Mouse (Mus musculus): Measurements from ENCODE around the gene Asb4. TPM values are rescaled to one million over a fixed set of nuclear protein-coding genes. Genes with fewer than 3 reads are reported as not detected.

The Asb4 gene
- polyA plus RNA-seq, 1 experiment from 2014 or later, result 132 TPM

DNA sequence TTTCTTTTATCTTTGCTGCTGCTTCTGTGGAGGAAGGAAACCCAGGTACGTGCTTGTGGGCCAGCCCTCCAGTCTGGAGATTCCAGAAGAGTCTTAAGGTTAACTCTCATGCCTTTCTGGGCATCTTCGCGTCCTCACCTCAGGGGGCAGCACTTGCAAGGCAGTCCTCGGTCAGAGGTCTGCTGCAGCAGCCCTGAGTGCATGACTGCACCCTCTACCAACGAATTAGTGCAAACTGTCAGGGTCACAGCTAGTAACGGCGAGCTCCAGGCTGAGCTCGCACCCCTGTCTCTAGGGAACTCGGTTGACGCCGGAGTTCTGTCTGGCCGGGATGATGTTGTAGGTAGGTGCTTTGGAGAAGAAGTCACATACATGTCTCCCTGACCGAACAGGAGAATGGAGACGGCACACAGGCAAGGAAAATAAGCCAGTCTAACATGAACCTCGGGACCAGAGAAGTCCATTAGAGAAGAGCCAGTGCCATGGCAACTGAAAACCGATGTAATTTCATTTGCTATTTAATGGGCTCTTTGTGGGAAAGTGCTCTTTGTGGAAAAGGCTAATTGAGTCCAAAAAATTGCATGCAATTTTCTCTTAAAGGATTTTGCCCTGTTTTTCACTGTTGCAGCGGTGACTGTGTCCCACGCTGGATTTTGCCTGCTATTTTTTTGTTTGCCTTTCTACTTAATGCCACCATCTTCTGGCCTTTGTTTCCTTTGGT, 20.1 kb downstream of the Asb4 start:
- H3K9me3 ChIP-seq, result no peaks in the 10 kb centered on the region
- 43% methylated on average over 18 of the region's 18 CpGs for WGBS
- peaks cover 4% of the 10 kb centered on the region for H3K36me3 ChIP-seq
- H3K4me1 ChIP-seq, result peaks cover 4% of the 10 kb centered on the region
- no peak overlapping the region for H3K4me3 ChIP-seq
- no peak for DNase-seq (ENCODE audit: low spot score)
- H3K27ac ChIP-seq, result no peak overlapping the region
- H3K27me3 ChIP-seq (ENCODE audit: insufficient read depth, poor library complexity, severe bottlenecking), result no peaks in the 10 kb centered on the region

DNA sequence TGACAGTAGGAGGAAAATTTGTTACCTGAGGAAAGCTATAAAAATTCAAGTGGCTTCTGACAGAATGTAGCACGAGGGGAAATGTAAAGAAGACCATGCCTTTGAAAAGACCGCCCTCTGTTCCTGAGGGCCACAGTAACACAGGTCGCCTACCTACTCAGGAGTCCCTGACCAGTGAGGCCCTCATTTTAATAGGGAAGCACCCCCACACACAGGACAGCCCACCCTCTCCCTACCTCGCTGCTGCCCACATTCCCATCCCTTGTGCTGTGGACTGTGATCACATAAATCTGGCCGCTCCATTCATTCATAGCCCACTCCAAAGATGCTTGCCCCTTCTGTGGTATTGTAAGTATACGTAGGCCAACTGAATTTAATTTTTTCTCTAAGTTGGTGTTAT, 20.8 kb downstream of the Asb4 start:
- no peaks in the 10 kb centered on the region for H3K9me3 ChIP-seq
- peaks cover 7% of the 10 kb centered on the region for H3K4me1 ChIP-seq
- WGBS, result 79% methylated on average over 6 of the region's 6 CpGs
- no peak for DNase-seq (ENCODE audit: low spot score)
- no peaks in the 10 kb centered on the region for H3K36me3 ChIP-seq
- H3K27me3 ChIP-seq (ENCODE audit: insufficient read depth, poor library complexity, severe bottlenecking), result no peaks in the 10 kb centered on the region
- no peak overlapping the region for H3K27ac ChIP-seq
- H3K4me3 ChIP-seq, result no peak overlapping the region

DNA sequence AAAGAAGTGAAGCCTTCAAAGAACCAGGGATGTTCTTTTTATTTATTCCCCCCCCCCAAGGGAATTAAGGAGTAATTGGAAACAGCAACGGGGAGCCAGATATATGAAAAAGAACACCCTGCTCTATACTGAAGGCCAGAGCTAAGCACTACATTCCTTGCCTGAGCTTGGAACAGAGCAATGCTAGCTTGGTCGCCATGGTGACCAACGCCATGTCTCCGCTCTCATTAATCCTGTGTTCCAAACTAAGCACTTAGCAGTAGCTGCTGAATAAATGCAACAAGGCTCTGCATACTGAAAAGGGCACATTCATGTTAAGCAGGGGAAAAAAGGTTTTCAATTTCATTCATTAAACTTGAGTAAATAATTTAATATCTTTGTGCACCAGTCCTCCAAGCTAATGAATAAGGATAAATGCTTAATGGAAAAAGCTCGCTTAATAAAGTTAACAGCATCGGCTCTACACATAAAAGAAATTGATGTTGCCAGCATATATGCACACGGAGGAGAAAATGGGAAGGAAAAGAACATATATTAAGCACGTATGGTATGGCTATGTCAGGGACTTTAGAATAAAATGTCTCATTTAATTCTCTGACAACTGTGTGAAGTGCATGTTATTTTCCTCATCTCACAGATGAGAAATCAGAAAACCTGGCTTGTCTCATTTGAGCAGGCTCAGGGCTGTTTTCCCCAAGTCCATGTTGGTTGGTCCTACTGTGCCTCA, 25.4 kb downstream of the Asb4 start:
- DNase-seq (ENCODE audit: low spot score), result no peak
- 60% methylated on average over 8 of the region's 8 CpGs for WGBS
- no peak overlapping the region for H3K27ac ChIP-seq
- no peaks in the 10 kb centered on the region for H3K9me3 ChIP-seq
- no peaks in the 10 kb centered on the region for H3K27me3 ChIP-seq (ENCODE audit: insufficient read depth, poor library complexity, severe bottlenecking)
- no peaks in the 10 kb centered on the region for H3K36me3 ChIP-seq
- no peak overlapping the region for H3K4me3 ChIP-seq
- peaks cover 15% of the 10 kb centered on the region for H3K4me1 ChIP-seq

DNA sequence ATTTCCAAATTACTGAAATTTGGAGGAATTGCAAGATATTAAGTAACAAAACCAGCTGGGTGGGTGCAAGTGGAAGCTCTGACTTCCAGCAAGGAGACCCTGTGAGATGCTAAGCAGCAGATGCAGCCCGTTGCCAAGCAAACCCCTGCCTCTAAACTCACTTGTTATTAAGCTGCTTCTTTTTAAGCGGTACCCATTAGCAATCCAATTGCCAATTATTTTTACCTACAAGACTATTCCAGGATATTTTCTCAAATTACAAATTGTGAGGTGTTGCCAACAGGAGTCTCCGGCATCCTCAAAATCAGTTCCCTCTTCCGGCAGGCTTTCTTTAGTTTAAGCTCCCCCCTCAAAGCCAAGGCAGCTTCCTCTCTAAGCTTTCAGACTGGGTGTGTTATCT, 26.5 kb downstream of the Asb4 start:
- no peak overlapping the region for H3K4me3 ChIP-seq
- DNase-seq (ENCODE audit: low spot score), result no peak
- H3K27me3 ChIP-seq (ENCODE audit: insufficient read depth, poor library complexity, severe bottlenecking), result no peaks in the 10 kb centered on the region
- no peak overlapping the region for H3K27ac ChIP-seq
- H3K4me1 ChIP-seq, result peaks cover 15% of the 10 kb centered on the region
- no peaks in the 10 kb centered on the region for H3K9me3 ChIP-seq
- WGBS, result 76% methylated on average over 4 of the region's 4 CpGs
- no peaks in the 10 kb centered on the region for H3K36me3 ChIP-seq

DNA sequence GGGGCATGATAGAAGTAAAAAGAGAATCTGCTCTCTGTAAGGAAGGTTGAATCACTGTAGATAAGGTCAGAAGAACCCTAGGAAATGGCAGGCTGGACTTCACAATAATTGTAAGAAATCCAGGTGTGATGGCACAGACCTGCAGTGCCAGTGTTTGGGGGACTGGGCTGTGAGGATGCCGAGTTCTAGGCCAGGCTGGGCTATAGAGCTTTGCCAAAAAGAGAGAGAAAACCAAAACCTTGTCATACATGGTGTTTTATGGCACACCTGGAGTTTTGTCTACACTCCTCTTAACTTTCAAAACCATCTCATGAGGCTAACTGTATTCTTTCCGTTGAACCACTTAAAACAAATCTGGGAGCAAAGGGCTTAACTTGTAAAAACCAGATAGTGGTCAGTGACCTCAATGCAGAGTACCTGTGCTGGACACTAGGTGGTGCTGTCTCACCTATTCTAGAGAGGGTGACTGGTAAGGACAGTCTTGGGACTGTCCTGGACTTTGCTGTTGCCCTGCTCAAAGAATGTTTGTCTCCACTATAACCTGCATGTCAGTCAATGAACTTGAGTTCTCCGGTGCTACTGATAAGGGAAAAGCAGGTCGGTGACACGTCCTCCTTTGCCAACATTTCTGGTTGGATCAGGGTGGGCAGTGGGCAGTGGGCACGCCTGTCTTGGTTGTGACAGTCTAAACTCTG, 27.7 kb downstream of the Asb4 start:
- no peak overlapping the region for H3K27ac ChIP-seq
- H3K27me3 ChIP-seq (ENCODE audit: insufficient read depth, poor library complexity, severe bottlenecking), result no peaks in the 10 kb centered on the region
- no peaks in the 10 kb centered on the region for H3K36me3 ChIP-seq
- no peaks in the 10 kb centered on the region for H3K9me3 ChIP-seq
- WGBS, result 41% methylated on average over 6 of the region's 6 CpGs
- no peak overlapping the region for H3K4me3 ChIP-seq
- H3K4me1 ChIP-seq, result peaks cover 15% of the 10 kb centered on the region
- no peak for DNase-seq (ENCODE audit: low spot score)

DNA sequence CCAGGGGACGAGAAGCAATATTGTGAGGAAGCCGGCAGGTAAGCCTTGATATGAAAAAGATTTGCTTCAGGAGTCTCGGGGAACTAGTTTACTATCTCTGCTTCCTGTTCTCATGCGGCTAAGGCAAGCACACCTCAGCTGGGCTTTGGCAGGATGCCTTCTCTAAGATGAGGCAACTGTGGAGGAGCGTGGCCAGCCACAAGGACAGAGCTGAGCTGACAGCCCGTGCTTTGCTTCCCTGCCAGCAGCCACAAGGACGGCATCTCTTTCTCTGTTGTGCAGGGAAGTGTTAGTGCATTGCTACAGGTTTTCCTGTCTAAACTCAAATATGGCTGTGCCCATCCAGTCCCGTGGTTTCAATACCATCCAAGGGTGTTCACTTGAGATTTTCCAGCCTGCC, 30.1 kb downstream of the Asb4 start:
- no peaks in the 10 kb centered on the region for H3K9me3 ChIP-seq
- H3K27me3 ChIP-seq (ENCODE audit: insufficient read depth, poor library complexity, severe bottlenecking), result no peaks in the 10 kb centered on the region
- H3K4me3 ChIP-seq, result no peak overlapping the region
- no peak for DNase-seq (ENCODE audit: low spot score)
- no peaks in the 10 kb centered on the region for H3K36me3 ChIP-seq
- 31% methylated on average over 8 of the region's 8 CpGs for WGBS
- no peak overlapping the region for H3K27ac ChIP-seq
- H3K4me1 ChIP-seq, result peaks cover 14% of the 10 kb centered on the region

DNA sequence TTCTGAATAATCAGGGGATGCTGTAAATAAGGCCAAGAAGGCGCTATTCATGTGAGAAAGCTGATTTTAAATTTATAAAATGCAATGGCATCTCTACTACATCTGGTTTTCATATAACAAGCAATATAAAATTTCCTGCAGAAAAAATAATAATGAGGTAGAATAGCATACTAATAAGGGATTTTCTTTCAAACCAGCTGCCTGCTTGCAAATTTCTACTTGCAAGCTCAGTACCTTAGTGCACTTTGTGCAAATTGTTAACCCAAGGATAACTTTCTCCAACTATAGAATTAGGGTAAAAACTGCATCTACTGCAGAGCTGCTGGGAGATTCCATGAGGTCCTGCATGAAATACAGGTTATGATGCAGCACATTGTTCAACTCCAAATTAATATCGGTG, 38.3 kb downstream of the Asb4 start:
- Histone ChIP-seq H3K9me3 (no peaks in the 10 kb centered on the region), H3K27ac (no peak overlapping the region), H3K27me3 (ENCODE audit: insufficient read depth, poor library complexity, severe bottlenecking) (no peaks in the 10 kb centered on the region), H3K4me3 (no peak overlapping the region), H3K36me3 (peaks cover 16% of the 10 kb centered on the region), H3K4me1 (peaks cover 4% of the 10 kb centered on the region; the same call in 1 of the 2 replicates)
- WGBS, result 92% methylated on average over 2 of the region's 2 CpGs
- no peak for DNase-seq (ENCODE audit: low spot score)

DNA sequence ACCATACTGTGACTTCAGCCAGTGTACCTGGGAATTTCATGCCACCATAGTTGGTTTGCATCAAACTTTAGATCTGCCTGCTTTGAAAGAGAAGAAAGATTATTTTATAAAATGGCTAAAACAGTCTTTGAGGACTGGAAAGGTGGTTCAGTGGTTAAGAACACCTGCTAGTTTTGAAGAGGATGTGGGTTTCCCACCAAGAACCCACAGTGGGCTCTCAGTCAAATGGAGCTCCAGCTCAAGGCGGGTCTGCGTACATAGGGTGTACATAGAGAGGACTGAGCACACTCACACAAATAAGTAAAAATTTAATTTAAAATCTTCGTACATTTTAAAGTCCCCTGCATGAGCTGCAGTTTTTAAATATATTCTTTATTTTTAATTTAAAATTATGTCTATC, 39.2 kb downstream of the Asb4 start:
- DNase-seq (ENCODE audit: low spot score), result no peak
- Histone ChIP-seq H3K4me3 (no peak overlapping the region), H3K4me1 (peaks cover 4% of the 10 kb centered on the region; the same call in 1 of the 2 replicates), H3K27me3 (ENCODE audit: insufficient read depth, poor library complexity, severe bottlenecking) (no peaks in the 10 kb centered on the region), H3K27ac (no peak overlapping the region), H3K36me3 (peaks cover 16% of the 10 kb centered on the region), H3K9me3 (no peaks in the 10 kb centered on the region)
- WGBS, result 91% methylated on average over 3 of the region's 3 CpGs

DNA sequence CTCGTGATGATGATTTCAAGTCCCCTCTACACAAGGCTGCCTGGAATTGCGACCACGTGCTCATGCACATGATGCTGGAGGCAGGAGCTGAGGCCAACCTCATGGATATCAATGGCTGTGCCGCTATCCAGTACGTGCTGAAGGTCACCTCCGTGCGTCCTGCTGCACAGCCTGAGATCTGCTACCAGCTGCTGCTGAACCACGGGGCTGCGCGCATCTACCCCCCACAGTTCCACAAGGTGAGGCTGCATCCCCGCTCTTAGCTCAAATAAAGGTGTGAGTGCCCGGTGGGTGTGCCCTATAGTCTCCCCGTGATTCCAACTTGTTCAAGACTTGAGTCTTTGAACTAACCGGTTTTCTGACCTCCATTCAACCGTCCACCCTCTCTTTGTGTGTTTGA, 40.4 kb downstream of the Asb4 start:
- no peak overlapping the region for H3K27ac ChIP-seq
- no peaks in the 10 kb centered on the region for H3K27me3 ChIP-seq (ENCODE audit: insufficient read depth, poor library complexity, severe bottlenecking)
- 86% methylated on average over 15 of the region's 15 CpGs for WGBS
- no peak for DNase-seq (ENCODE audit: low spot score)
- no peaks in the 10 kb centered on the region for H3K9me3 ChIP-seq
- H3K36me3 ChIP-seq, result peaks cover 16% of the 10 kb centered on the region
- H3K4me1 ChIP-seq, result no peaks in the 10 kb centered on the region
- no peak overlapping the region for H3K4me3 ChIP-seq

DNA sequence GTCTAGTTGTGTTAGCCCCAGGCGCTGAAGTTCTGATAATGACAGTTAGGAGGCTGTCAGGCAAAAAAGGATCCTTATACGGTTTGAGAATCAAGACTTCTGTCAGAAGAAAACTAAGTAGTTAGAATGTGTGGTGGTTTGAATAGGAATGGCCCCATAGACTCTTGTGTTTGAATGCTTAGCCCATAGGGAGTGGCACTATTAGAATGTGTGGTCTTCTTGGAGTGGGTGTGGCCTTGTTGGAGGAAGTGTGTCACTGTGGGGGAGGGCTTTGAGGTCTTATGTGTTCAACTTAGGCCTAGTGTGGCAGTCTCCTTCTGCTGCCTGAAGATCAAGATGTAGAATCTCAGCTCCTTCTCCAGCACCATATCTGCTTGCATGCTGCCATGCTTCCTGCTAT, 43.8 kb downstream of the Asb4 start:
- H3K27me3 ChIP-seq (ENCODE audit: insufficient read depth, poor library complexity, severe bottlenecking), result no peaks in the 10 kb centered on the region
- no peaks in the 10 kb centered on the region for H3K9me3 ChIP-seq
- no peak overlapping the region for H3K27ac ChIP-seq
- DNase-seq (ENCODE audit: low spot score), result no peak
- H3K4me1 ChIP-seq, result no peaks in the 10 kb centered on the region
- H3K4me3 ChIP-seq, result no peak overlapping the region
- WGBS, result 91% methylated on average over 2 of the region's 2 CpGs
- H3K36me3 ChIP-seq, result peaks cover 26% of the 10 kb centered on the region

DNA sequence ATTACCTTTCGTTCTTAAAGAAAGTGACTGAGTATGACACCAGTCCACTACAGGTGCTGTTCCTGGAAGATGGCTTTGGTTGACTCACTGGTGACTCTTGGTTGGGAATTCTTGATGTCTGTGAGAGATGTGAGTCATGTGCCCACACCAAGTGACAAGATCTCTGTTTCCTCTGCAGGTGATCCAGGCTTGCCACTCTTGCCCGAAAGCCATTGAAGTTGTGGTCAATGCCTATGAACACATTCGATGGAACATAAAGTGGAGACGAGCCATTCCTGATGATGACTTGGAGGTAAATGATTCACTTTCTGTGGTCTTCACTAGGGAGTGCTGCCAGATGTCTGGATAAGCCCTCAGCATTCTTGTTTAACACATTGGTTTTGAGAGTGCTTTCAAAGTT, 46.4 kb downstream of the Asb4 start:
- DNase-seq (ENCODE audit: low spot score), result no peak
- peaks cover 16% of the 10 kb centered on the region for H3K36me3 ChIP-seq
- H3K9me3 ChIP-seq, result no peaks in the 10 kb centered on the region
- no peaks in the 10 kb centered on the region for H3K27me3 ChIP-seq (ENCODE audit: insufficient read depth, poor library complexity, severe bottlenecking)
- no peak overlapping the region for H3K27ac ChIP-seq
- H3K4me3 ChIP-seq, result no peak overlapping the region
- H3K4me1 ChIP-seq, result no peaks in the 10 kb centered on the region
- WGBS, result 93% methylated on average over 4 of the region's 4 CpGs

DNA sequence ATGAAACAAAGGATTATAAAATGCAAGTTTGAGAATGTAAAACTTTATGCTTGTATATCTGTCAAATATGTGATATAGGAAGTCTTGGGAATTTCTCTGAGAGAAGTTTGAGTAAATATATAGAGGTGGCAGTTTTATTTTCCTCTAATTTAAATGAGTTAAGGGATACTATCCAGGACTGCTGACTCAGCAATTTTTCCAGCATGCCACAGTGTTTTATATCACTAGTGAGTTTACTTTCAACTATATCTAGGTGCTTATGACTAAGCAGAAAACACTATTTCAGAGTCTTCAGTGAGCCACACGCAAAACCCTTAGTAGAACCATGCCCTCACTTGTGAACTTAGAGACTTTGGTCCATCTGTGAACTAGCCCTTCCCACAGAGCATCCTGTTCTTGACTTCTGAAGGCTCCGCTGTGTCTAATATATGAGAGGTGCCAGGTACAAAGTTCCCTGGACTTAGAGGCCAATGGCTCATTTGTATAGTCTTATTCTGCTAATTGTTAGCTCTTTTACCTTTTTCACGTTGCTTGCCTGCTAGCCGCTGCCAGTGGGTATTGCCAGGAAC, 46.9 kb downstream of the Asb4 start:
- Histone ChIP-seq H3K27me3 (ENCODE audit: insufficient read depth, poor library complexity, severe bottlenecking) (no peaks in the 10 kb centered on the region), H3K36me3 (peaks cover 13% of the 10 kb centered on the region), H3K4me3 (no peak overlapping the region), H3K9me3 (no peaks in the 10 kb centered on the region), H3K27ac (no peak overlapping the region), H3K4me1 (no peaks in the 10 kb centered on the region)
- DNase-seq (ENCODE audit: low spot score), result no peak
- 94% methylated on average over 4 of the region's 4 CpGs for WGBS

DNA sequence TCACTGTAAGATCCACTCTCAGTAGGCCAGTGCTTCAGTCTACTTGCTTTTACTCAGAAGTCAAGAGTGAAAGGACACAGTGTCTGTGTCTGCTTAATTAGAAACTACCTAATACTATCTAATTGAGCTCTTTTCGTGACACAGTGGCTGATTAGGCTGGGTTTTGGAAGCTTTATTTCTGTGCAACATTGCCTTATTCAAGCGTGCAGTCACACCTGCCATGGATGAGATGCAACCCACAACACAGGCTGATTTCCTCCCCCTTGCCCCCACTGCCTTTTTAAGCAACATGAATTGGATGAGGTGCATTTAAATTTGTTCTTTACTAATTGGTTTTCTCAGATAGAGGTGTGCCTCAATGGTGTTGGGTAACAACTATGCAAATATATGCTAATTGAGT, 50.7 kb downstream of the Asb4 start:
- Histone ChIP-seq H3K4me1 (no peaks in the 10 kb centered on the region), H3K27ac (no peak overlapping the region), H3K4me3 (no peak overlapping the region), H3K9me3 (no peaks in the 10 kb centered on the region), H3K27me3 (ENCODE audit: insufficient read depth, poor library complexity, severe bottlenecking) (peaks cover 4% of the 10 kb centered on the region; the same call in 1 of the 2 replicates), H3K36me3 (peaks cover 9% of the 10 kb centered on the region)
- 77% methylated on average over 2 of the region's 2 CpGs for WGBS
- DNase-seq (ENCODE audit: low spot score), result no peak

Measured in heart, embryonic 10.5 days (tissue).